Mouse (Mus musculus) intestine, postnatal 0 days (tissue): ENCODE data around the gene 6030445D17Rik. TPM values are rescaled to one million over a fixed set of nuclear protein-coding genes. Genes with fewer than 3 reads are reported as not detected.

Source experiments
- ATAC-seq: fragments of 200-750 bp; cut with Nextera tagmentation; 2 replicates; pipeline ENCODE4 v1.8.0; 2017; ENCODE audit warnings: mild to moderate bottlenecking, moderate TSS enrichment, moderate library complexity
- H3K27ac ChIP-seq: fragments of 300-500 bp; sonication (generic); 2 replicates; pipeline ENCODE4 v1.5.1; 2014; ENCODE audit warnings: mild to moderate bottlenecking, low read depth, low read length, moderate library complexity
- H3K27me3 ChIP-seq: fragments of 300-500 bp; sonication (generic); replicated peaks from 2 replicates; pipeline ENCODE4 v1.6.1; 2014; ENCODE audit warnings: low read length, mixed read lengths; ENCODE audit not compliant: control insufficient read depth, insufficient read depth
- H3K36me3 ChIP-seq: fragments of 300-500 bp; sonication (generic); 2 replicates; pipeline ENCODE4 v1.6.1; 2014; ENCODE audit warnings: mild to moderate bottlenecking, moderate library complexity; ENCODE audit not compliant: control insufficient read depth, insufficient read depth
- H3K4me1 ChIP-seq: fragments of 300-500 bp; sonication (generic); replicated peaks from 2 replicates; pipeline ENCODE4 v1.6.1; 2014; ENCODE audit warnings: antibody characterized with exemption, low read length, mixed read lengths; ENCODE audit not compliant: control insufficient read depth, insufficient read depth
- H3K4me2 ChIP-seq: fragments of 300-500 bp; sonication (generic); replicated peaks from 2 replicates; pipeline ENCODE4 v1.6.1; 2014; ENCODE audit warnings: low read depth, mild to moderate bottlenecking, moderate library complexity
- H3K4me3 ChIP-seq: fragments of 300-500 bp; sonication (generic); 2 replicates; pipeline ENCODE4 v1.5.1; 2014; ENCODE audit warnings: low read depth, low read length
- H3K9ac ChIP-seq: fragments of 300-500 bp; sonication (generic); 2 replicates; pipeline ENCODE4 v1.6.1; 2014; ENCODE audit warnings: mild to moderate bottlenecking, low read depth, low read length
- H3K9me3 ChIP-seq: fragments of 300-500 bp; sonication (generic); 2 replicates; pipeline ENCODE4 v1.6.1; 2016; ENCODE audit warnings: mixed run types; ENCODE audit not compliant: control insufficient read depth
- CTCF ChIP-seq: sonication (generic); IDR thresholded peaks from 2 replicates; pipeline ENCODE4 v1.5.1; 2016; ENCODE audit warnings: low read depth, mild to moderate bottlenecking, control low read depth, antibody characterized with exemption, moderate library complexity
- WGBS: fragments of 180-500 bp; shearing (Covaris S2); extraction: QIAGEN DNeasy Blood & Tissue Kit; methylation state at CpG from one replicate; pipeline ENCODE4 v1.1.7; 2014; 5-methylcytosine and 5-hydroxymethylcytosine counted together
- polyA plus RNA-seq: library from polyadenylated mRNA; unstranded; fragments of >200 nt; fragmentation: Nextera tagmentation; extraction: Ambion mirVana; gene quantifications from 2 replicates; pipeline ENCODE4 v1.2.1, GENCODE M21; 2015

Gene 6030445D17Rik
- 0.50 and 0.59 TPM in 2 replicates for polyA plus RNA-seq

GRCm38 (mm10) chr4:136462086-136462838, at the start of gene 6030445D17Rik:
Gene 6030445D17Rik (plus strand): TSS chr4:136462250.
- WGBS = 1% methylated on average over 61 of the region's 64 CpGs

GRCm38 (mm10) chr4:136415477-136415876, 46.6 kb upstream of the 6030445D17Rik start:
- Histone ChIP-seq H3K36me3 (no peaks in the 10 kb centered on the region), H3K9me3 (no peaks in the 10 kb centered on the region), H3K4me3 (no peak overlapping the region), H3K4me1 (no peaks in the 10 kb centered on the region), H3K27ac (no peak overlapping the region), H3K27me3 (no peaks in the 10 kb centered on the region), H3K4me2 (no peak overlapping the region), H3K9ac (no peak overlapping the region)
- 80% methylated on average over 9 of the region's 9 CpGs for WGBS
- ATAC-seq = no peak
- TF ChIP-seq CTCF = no peak

More at GRCm38 (mm10) chr4:136462086-136462838, at the start of gene 6030445D17Rik:
- peak within 1 kb of the TSS; percentile 84 for H3K4me2 ChIP-seq
- TF ChIP-seq CTCF = peak; percentile 44
- ATAC-seq = peak; percentile 88
- H3K4me3 ChIP-seq = peak within 1 kb of the TSS; percentile 69
- H3K9me3 ChIP-seq = no peaks in the 10 kb centered on the region
- peaks cover 9% of the 10 kb centered on the region; the same call in 1 of the 2 replicates for H3K4me1 ChIP-seq
- peak within 1 kb of the TSS; percentile 84 for H3K27ac ChIP-seq
- no peaks in the 10 kb centered on the region for H3K27me3 ChIP-seq
- no peaks in the 10 kb centered on the region for H3K36me3 ChIP-seq
- H3K9ac ChIP-seq = peak within 1 kb of the TSS; percentile 65

GRCm38 (mm10) chr4:136418962-136419361, 43.1 kb upstream of the 6030445D17Rik start:
- Histone ChIP-seq H3K4me3 (no peak overlapping the region), H3K9me3 (no peaks in the 10 kb centered on the region), H3K4me2 (no peak overlapping the region), H3K9ac (no peak overlapping the region), H3K27ac (no peak overlapping the region), H3K4me1 (no peaks in the 10 kb centered on the region), H3K36me3 (no peaks in the 10 kb centered on the region), H3K27me3 (no peaks in the 10 kb centered on the region)
- ATAC-seq = no peak
- TF ChIP-seq CTCF = no peak
- 22% methylated on average over 11 of the region's 11 CpGs for WGBS

- Histone ChIP-seq H3K4me2 (no peak overlapping the region), H3K4me1 (no peaks in the 10 kb centered on the region; the same call in 1 of the 2 replicates), H3K27me3 (peaks cover 3% of the 10 kb centered on the region; the same call in 1 of the 2 replicates), H3K36me3 (no peaks in the 10 kb centered on the region), H3K9ac (no peak overlapping the region), H3K4me3 (no peak overlapping the region), H3K9me3 (no peaks in the 10 kb centered on the region), H3K27ac (no peak overlapping the region)
- no peak for TF ChIP-seq CTCF
- ATAC-seq = no peak
- 75% methylated on average over 6 of the region's 6 CpGs for WGBS
Measured at GRCm38 (mm10) chr4:136419386-136419785, 42.7 kb upstream of the 6030445D17Rik start.

- Histone ChIP-seq H3K4me2 (peak within 1 kb of the TSS; percentile 97), H3K9ac (peak within 1 kb of the TSS; percentile 51; the same call in 1 of the 2 replicates), H3K27ac (no peak within 1 kb of the TSS), H3K27me3 (peaks cover 8% of the 10 kb centered on the region; the same call in 1 of the 2 replicates), H3K4me1 (no peaks in the 10 kb centered on the region; the same call in 1 of the 2 replicates), H3K36me3 (no peaks in the 10 kb centered on the region), H3K9me3 (no peaks in the 10 kb centered on the region), H3K4me3 (peak within 1 kb of the TSS; percentile 52)
- no peak for TF ChIP-seq CTCF
- ATAC-seq = no peak
- WGBS = 61% methylated on average over 9 of the region's 9 CpGs
Measured at GRCm38 (mm10) chr4:136423224-136423623, 38.8 kb upstream of the 6030445D17Rik start, which contains the start of gene Htr1d. Gene Htr1d (plus strand): TSS chr4:136423524.
